ENCODE assay signal across 32 mouse cellular contexts in genomic region chr9:13491854-13492620, GRCm38 (mm10). TPM values are rescaled to one million over a fixed set of nuclear protein-coding genes. Genes with fewer than 3 reads are reported as not detected.
DNase-seq lines count a peak whose midpoint lies in the region; ATAC-seq lines count a peak whose summit lies in the region.
"Had no signal": no experiment of that assay in that cellular context is flagged by ENCODE, and none has a peak within 500 bp of the region (broad histone marks: within the 10 kb centered on the region; RNA-seq: fewer than 3 reads in every experiment).

No protein-coding gene starts in this region.

- no peak for ATAC-seq in lung, embryonic 16.5 days (ENCODE audit: low read depth)
- ATAC-seq: forebrain, embryonic 15.5 days; intestine, embryonic 16.5 days had no signal

- no peak overlapping the region for H3K9ac ChIP-seq in lung, embryonic 16.5 days (ENCODE audit: low read length)
- H3K9ac ChIP-seq: forebrain, embryonic 15.5 days; heart, embryonic 15.5 days; hindbrain, embryonic 13.5 days; limb, embryonic 15.5 days; liver, embryonic 13.5 days; neural tube, embryonic 13.5 days had no signal

- no peaks in the 10 kb centered on the region for H3K27me3 ChIP-seq in lung, embryonic 16.5 days (ENCODE audit: control insufficient read depth, insufficient read depth, low read depth, low read length)
- H3K27me3 ChIP-seq: CH12.LX; forebrain, embryonic 15.5 days; heart, embryonic 15.5 days; hindbrain, embryonic 13.5 days; limb, embryonic 15.5 days; liver, embryonic 13.5 days; neural tube, embryonic 13.5 days had no signal

- no peak for DNase-seq in lung, postnatal 4 days
- peak; percentile 23 for DNase-seq in adipocyte (ENCODE audit: low spot score)
- peak; percentile 70 for DNase-seq in fibroblast of lung, adult 2 months (ENCODE audit: low read depth)
- no peak for DNase-seq in cerebellum, adult 8-10 months
- DNase-seq in kidney, adult 9 months = no peak
- DNase-seq: adrenal gland, postnatal 14 days; cerebellum, adult 9-10 months; cerebellum, postnatal 36 days; gastrocnemius, postnatal 14 days; kidney, adult 8-10 months; kidney, postnatal 14 days; liver, embryonic 13.5 days; lung, adult 18-20 months; lung, postnatal 10 days; right cerebral cortex, postnatal 4 days; thymus, adult 2 months; thymus, postnatal 36 days had no signal

- no peaks in the 10 kb centered on the region for H3K36me3 ChIP-seq in lung, embryonic 16.5 days (ENCODE audit: control insufficient read depth, insufficient read depth, low read length)
- H3K36me3 ChIP-seq: forebrain, embryonic 10.5 days; forebrain, embryonic 15.5 days; heart, embryonic 10.5 days; heart, embryonic 15.5 days; hindbrain, embryonic 13.5 days; limb, embryonic 15.5 days; liver, embryonic 13.5 days; midbrain, embryonic 10.5 days; neural tube, embryonic 13.5 days had no signal

- WGBS in lung, embryonic 16.5 days = 62% methylated on average over 9 of the region's 9 CpGs

- H3K27ac ChIP-seq in lung, embryonic 16.5 days (ENCODE audit: low read length) = peak overlapping the region; percentile 47; the same call in 1 of the 2 replicates
- H3K27ac ChIP-seq: forebrain, embryonic 10.5 days; forebrain, embryonic 15.5 days; heart, embryonic 10.5 days; heart, embryonic 15.5 days; hindbrain, embryonic 13.5 days; limb, embryonic 15.5 days; liver, embryonic 13.5 days; midbrain, embryonic 10.5 days; neural tube, embryonic 13.5 days had no signal

- H3K4me3 ChIP-seq in lung, embryonic 16.5 days (ENCODE audit: low read length) = no peak overlapping the region
- H3K4me3 ChIP-seq: forebrain, embryonic 10.5 days; forebrain, embryonic 15.5 days; heart, embryonic 10.5 days; heart, embryonic 15.5 days; hindbrain, embryonic 13.5 days; limb, embryonic 15.5 days; liver, embryonic 13.5 days; midbrain, embryonic 10.5 days; neural tube, embryonic 13.5 days had no signal

- peaks cover 24% of the 10 kb centered on the region for H3K4me1 ChIP-seq in lung, embryonic 16.5 days (replicated peaks; ENCODE audit: control insufficient read depth, insufficient read depth, low read length)
- H3K4me1 ChIP-seq: liver, embryonic 13.5 days had no signal

- no peaks in the 10 kb centered on the region for H3K9me3 ChIP-seq in lung, embryonic 16.5 days (ENCODE audit: control insufficient read depth, low read length)
- H3K9me3 ChIP-seq: forebrain, embryonic 10.5 days; forebrain, embryonic 15.5 days; heart, embryonic 10.5 days; heart, embryonic 15.5 days; hindbrain, embryonic 13.5 days; limb, embryonic 15.5 days; liver, embryonic 13.5 days; midbrain, embryonic 10.5 days; neural tube, embryonic 13.5 days had no signal

- no peak overlapping the region for H3K4me2 ChIP-seq in lung, embryonic 16.5 days (ENCODE audit: low read depth, low read length)
- H3K4me2 ChIP-seq: forebrain, embryonic 15.5 days; heart, embryonic 15.5 days; hindbrain, embryonic 13.5 days; limb, embryonic 15.5 days; liver, embryonic 13.5 days; neural tube, embryonic 13.5 days had no signal

RNA-seq across cellular contexts. Expression of gene Gm17571, which starts 45.5 kb away (rescaled TPM):
- not detected in 2 replicates for polyA plus RNA-seq in lung, embryonic 16.5 days (2015; fragmentation: Nextera tagmentation; extraction: Ambion mirVana)
- polyA plus RNA-seq: C2C12; embryonic facial prominence, embryonic 11.5 days; forebrain, embryonic 10.5 days; forebrain, embryonic 15.5 days; heart, embryonic 10.5 days; heart, embryonic 15.5 days; hindbrain, embryonic 13.5 days; intestine, embryonic 16.5 days; limb, embryonic 15.5 days; liver, embryonic 13.5 days; midbrain, embryonic 10.5 days; midbrain, postnatal 0 days; neural tube, embryonic 13.5 days; spleen, adult 2 months; thymus, adult 2 months had no signal

Comparison
In these comparisons a context has a peak if more than half of its experiments do, and no peak if none do; other contexts are left out.
1. DNase-seq: peak in adipocyte (single experiment) and fibroblast of lung, adult 2 months (single experiment); none in lung, postnatal 4 days (0 of 2), cerebellum, adult 8-10 months (single experiment) and kidney, adult 9 months (single experiment).